Mouse (Mus musculus): Measurements from ENCODE around the gene Cfap74. TPM values are rescaled to one million over a fixed set of nuclear protein-coding genes. Genes with fewer than 3 reads are reported as not detected.

Cfap74 gene
- total and polyA plus RNA-seq, 3 experiments, result 0.39 to 1.0 TPM; not detected in 1

- H3K27me3 ChIP-seq (ENCODE audit: control insufficient read depth in 1 of 2, insufficient read depth in 2 of 2, low read length in 2 of 2), result no peaks in the 10 kb centered on the region
- no peak for TF ChIP-seq ZKSCAN1 (IDR thresholded peaks at IDR 0.05; ENCODE audit: low read depth, low read length)
- peak; percentile 53; the same call in 1 of the 2 replicates for TF ChIP-seq MXI1 (IDR thresholded peaks at IDR 0.05; ENCODE audit: low read depth, low read length)
- TF ChIP-seq TCF12 (IDR thresholded peaks at IDR 0.05; ENCODE audit: low read depth, low read length), result 0 out of 2 replicates have a peak, but pooled peaks have one; percentile 0
- TF ChIP-seq UBTF (IDR thresholded peaks at IDR 0.05; ENCODE audit: borderline replicate concordance, insufficient read depth, low read depth, low read length), result 0 out of 2 replicates have a peak, but pooled peaks have one; percentile 16
- TF ChIP-seq SIN3A (IDR thresholded peaks at IDR 0.05; ENCODE audit: low read length), result peak; percentile 54; the same call in 1 of the 2 replicates
- TF ChIP-seq ELF1 (IDR thresholded peaks at IDR 0.05; ENCODE audit: low read depth, low read length), result no peak
- peak overlapping the region; percentile 26 for H3K27ac ChIP-seq (ENCODE audit: control insufficient read depth, low read depth, low read length)
- H3K4me3 ChIP-seq (ENCODE audit: control insufficient read depth in 1 of 2, insufficient read depth in 1 of 2, low read depth in 2 of 2, low read length in 2 of 2), result peak overlapping the region; percentile 77 to 99
- peak; percentile 68 for DNase-seq (ENCODE audit: low read depth, low spot score)
- peaks cover 53% of the 10 kb centered on the region for H3K79me2 ChIP-seq (ENCODE audit: control insufficient read depth, insufficient read depth, low read length, poor library complexity)
- H3K4me1 ChIP-seq (ENCODE audit: control insufficient read depth in 1 of 2, insufficient read depth in 2 of 2, low read length in 2 of 2), result peaks cover 24 to 42% of the 10 kb centered on the region in 2 experiments
- peaks cover 3 to 58% of the 10 kb centered on the region in 2 experiments; a peak in 3 of 4 replicates for H3K36me3 ChIP-seq (ENCODE audit: control insufficient read depth in 1 of 2, insufficient read depth in 2 of 2, low read length in 2 of 2)
- H3K9ac ChIP-seq (ENCODE audit: control insufficient read depth, low read depth, low read length, poor library complexity, severe bottlenecking), result peak overlapping the region; percentile 89
- no peaks in the 10 kb centered on the region for H3K9me3 ChIP-seq (replicated peaks; ENCODE audit: insufficient read depth, low read length)
Measured at GRCm38 (mm10) chr4:155492131-155492633, 83.2 kb downstream of the Cfap74 start.

DNA sequence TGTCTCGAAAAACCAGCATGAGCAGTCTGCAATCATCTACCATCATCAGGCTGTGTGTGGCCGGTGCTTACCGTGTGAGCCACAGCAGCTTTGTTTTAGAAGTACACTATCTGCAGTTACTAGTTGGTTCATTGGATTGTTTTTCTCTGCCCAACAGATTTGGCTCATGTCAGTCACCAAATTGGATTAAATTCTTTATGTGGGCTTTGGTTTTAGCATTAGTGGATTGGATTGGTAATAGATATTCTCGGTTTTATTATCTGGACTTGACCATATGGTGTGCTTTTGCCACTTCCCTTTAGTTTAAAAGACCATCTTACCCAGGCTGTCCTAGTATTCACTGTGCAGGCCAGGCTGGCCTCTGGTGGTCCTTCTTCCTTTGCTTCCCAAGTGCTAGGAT lies 85.9 kb downstream of the Cfap74 start:
- Histone ChIP-seq H3K9ac (ENCODE audit: control insufficient read depth, low read depth, low read length, poor library complexity, severe bottlenecking) (no peak overlapping the region), H3K36me3 (ENCODE audit: control insufficient read depth in 1 of 2, insufficient read depth in 2 of 2, low read length in 2 of 2) (peaks cover 7 to 31% of the 10 kb centered on the region in 2 experiments), H3K9me3 (replicated peaks; ENCODE audit: insufficient read depth, low read length) (no peaks in the 10 kb centered on the region), H3K27ac (ENCODE audit: control insufficient read depth, low read depth, low read length) (no peak overlapping the region), H3K4me3 (ENCODE audit: control insufficient read depth in 1 of 2, insufficient read depth in 1 of 2, low read depth in 2 of 2, low read length in 2 of 2) (no peak overlapping the region), H3K79me2 (ENCODE audit: control insufficient read depth, insufficient read depth, low read length, poor library complexity) (peaks cover 70% of the 10 kb centered on the region), H3K4me1 (ENCODE audit: control insufficient read depth in 1 of 2, insufficient read depth in 2 of 2, low read length in 2 of 2) (peaks cover 14% of the 10 kb centered on the region in 2 experiments), H3K27me3 (ENCODE audit: control insufficient read depth in 1 of 2, insufficient read depth in 2 of 2, low read length in 2 of 2) (no peaks in the 10 kb centered on the region)
- no peak for DNase-seq (ENCODE audit: low read depth, low spot score)
- TF ChIP-seq TAL1 (IDR thresholded peaks at IDR 0.05; ENCODE audit: low read length) (peak; percentile 46), GABPA (IDR thresholded peaks at IDR 0.05; ENCODE audit: low read depth, low read length) (no peak)

- Histone ChIP-seq H3K9ac (ENCODE audit: control insufficient read depth, low read depth, low read length, poor library complexity, severe bottlenecking) (no peak overlapping the region), H3K4me3 (ENCODE audit: control insufficient read depth in 1 of 2, insufficient read depth in 1 of 2, low read depth in 2 of 2, low read length in 2 of 2) (no peak overlapping the region), H3K36me3 (ENCODE audit: control insufficient read depth in 1 of 2, insufficient read depth in 2 of 2, low read length in 2 of 2) (peaks cover 7 to 20% of the 10 kb centered on the region in 2 experiments), H3K27me3 (ENCODE audit: control insufficient read depth in 1 of 2, insufficient read depth in 2 of 2, low read length in 2 of 2) (no peaks in the 10 kb centered on the region), H3K79me2 (ENCODE audit: control insufficient read depth, insufficient read depth, low read length, poor library complexity) (peaks cover 69% of the 10 kb centered on the region), H3K27ac (ENCODE audit: control insufficient read depth, low read depth, low read length) (no peak overlapping the region), H3K4me1 (ENCODE audit: control insufficient read depth in 1 of 2, insufficient read depth in 2 of 2, low read length in 2 of 2) (peaks cover 6 to 8% of the 10 kb centered on the region in 2 experiments), H3K9me3 (replicated peaks; ENCODE audit: insufficient read depth, low read length) (no peaks in the 10 kb centered on the region)
- no peak for DNase-seq (ENCODE audit: low read depth, low spot score)
- TF ChIP-seq MAFK (IDR thresholded peaks at IDR 0.05; ENCODE audit: borderline replicate concordance, low read depth, low read length) (peak; percentile 84), SMC3 (IDR thresholded peaks at IDR 0.05; ENCODE audit: low read depth, low read length) (no peak)
Measured at GRCm38 (mm10) chr4:155497963-155498362, 89.0 kb downstream of the Cfap74 start.
